Mouse (Mus musculus) adrenal gland, adult 18-20 months (tissue): ENCODE results near the gene Amigo3. TPM values are rescaled to one million over a fixed set of nuclear protein-coding genes. Genes with fewer than 3 reads are reported as not detected.

ENCODE experiments used
- DNase-seq, 2 experiments: peaks; one replicate each; pipeline ENCODE4 v3.0.0; 2021 to 2022; ENCODE audit warnings: low spot score in 2 of 2
- microRNA-seq, 2 experiments: library from miRNA; unstranded; fragments of <30 nt; microRNA quantifications; one replicate each; pipeline ENCODE4 v1.2.0; 2021; ENCODE audit warnings: borderline number of aligned reads in 2 of 2
- total RNA-seq, 2 experiments: library from RNA; stranded (reverse); gene quantifications; 1 replicate in 1 of 2; 2 replicates in 1 of 2; pipeline ENCODE4 v1.2.3; 2021

The Amigo3 gene
- total RNA-seq, 2 experiments from 2014 or later: 2.0 to 3.5 TPM

DNA sequence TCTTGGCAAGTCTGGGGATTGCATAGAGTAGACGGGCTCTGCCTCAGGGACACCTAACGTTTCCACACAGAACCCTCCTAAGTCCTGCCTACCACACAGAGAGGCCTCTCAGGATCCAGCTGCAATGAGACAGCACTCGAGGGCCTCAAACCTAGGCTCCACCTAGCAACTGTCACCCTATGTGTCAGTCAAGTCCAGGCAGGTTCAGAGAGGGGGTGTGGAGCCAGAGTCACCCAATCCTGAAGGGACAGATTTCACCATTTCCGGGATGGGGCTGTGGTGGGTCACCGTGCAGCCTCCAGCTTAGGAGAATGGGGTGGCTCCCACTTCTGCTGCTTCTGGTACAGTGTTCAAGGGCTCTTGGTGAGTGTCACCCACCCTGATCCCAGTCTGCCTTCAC is 27.2 kb downstream of the Amigo3 start, which contains the start of gene Mst1:
Gene Mst1 (plus strand): TSS at position 269 of the 400 bp plus-strand sequence.
- DNase-seq: no peak

DNA sequence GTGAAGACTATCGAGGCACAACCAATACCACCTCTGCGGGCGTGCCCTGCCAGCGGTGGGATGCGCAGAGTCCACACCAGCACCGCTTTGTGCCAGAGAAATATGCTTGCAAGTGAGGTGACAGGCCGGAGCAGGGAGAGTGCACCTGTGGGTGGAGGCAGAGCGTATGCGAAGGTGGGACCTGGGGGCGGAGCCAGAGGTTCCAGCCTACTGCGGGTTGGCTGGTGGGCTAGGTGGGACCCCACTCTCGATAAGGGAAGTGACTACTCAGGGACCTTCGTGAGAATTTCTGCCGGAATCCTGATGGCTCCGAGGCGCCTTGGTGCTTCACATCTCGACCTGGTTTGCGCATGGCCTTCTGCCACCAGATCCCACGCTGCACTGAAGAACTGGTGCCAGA is 29.6 kb downstream of the Amigo3 start:
- DNase-seq: no peak

DNA sequence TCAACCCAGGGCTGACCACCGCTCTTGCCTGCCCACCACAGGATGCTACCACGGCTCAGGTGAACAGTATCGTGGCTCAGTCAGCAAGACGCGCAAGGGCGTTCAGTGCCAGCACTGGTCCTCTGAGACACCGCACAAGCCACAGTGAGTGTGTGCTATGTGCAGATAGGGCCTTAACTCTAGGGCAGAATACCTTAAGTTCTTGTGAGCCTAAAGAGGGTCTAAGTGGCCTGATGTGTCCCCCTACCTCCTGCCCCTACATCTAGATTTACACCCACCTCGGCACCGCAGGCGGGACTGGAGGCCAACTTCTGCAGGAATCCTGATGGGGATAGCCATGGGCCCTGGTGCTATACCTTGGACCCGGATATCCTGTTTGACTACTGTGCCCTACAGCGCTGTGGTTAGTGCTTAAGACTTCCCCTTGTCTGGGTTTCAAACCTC is 30.1 kb downstream of the Amigo3 start, which contains the start of gene Rnf123:
Gene Rnf123 (minus strand): TSS at position 359 of the 444 bp plus-strand sequence.
- no peak for DNase-seq

DNA sequence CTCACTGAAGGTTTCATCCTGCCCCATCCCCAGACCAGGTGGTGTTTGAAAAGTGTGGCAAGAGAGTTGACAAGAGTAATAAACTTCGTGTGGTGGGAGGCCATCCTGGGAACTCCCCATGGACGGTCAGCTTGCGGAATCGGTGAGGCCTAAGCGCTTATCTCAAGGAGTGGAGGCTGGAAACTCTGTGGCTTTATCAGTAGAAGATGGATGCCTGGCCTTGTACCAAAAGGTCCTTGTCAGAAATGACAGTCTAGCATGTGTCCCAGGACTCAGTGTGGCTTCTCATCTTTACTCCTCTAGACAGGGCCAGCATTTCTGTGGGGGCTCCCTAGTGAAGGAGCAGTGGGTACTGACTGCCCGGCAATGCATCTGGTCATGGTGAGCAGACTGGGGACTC is 30.6 kb downstream of the Amigo3 start:
- no peak for DNase-seq

DNA sequence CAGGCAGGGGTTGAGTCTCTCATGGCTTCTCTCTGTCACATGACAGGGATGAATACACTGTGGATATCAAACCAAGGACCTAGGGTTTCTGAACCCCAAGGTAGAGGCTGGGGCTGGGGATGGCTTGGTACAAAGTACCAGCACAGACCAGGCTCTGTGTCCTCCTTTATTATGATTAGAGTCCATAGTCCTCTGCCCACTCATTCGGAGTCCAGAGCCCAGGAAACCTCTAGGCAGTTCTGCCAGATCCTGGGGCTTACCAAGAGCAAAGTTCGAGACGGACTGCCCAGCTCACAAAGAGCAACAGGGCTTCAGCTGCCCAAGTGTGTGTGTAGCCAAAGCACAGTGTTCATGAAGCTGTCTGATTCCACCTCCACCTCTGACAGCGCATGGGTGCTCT is 32.3 kb downstream of the Amigo3 start:
- no peak for DNase-seq

DNA sequence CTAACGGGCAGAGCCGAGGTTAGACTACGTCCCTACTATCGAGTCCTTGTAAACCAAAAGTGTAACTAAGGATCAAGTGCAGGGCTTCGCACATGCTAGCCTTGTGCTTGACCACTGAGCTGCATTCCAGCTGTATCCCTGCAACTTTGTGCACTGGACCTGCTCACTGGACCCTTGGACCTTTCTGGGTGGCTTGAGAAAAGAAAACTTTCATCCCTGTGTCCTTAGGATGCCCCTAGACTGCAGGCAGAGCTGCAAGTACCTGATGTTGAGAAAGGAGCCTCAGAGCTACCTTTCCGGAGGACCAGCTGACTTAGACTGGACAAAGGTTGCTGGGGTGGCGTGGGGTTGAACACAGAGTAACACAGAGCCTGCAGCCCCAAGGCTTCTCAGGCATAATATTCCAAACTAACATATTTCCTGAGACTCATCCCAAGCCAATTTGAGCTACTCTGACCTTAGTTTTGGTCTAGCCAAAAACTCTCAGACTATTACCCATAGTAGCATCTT is 37.7 kb downstream of the Amigo3 start:
- DNase-seq: no peak

DNA sequence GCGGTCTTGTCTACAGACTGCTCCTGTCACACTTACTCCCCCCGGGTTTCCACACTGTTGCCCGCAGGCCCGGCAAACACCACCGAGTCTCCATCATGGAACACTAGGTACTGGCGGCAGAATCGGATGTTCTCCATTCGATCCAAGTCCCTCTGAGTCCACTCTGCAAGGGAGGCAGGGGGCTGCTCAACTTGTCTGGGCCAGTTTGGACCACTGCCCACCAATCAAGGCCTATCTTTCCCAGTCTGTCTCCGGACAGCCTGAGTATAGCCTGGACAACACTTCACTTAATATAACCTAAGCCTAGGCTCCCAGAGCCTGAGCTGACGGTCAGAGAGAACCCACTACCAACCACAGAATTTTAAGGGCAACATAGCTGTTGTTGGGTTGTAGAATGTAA is 40.6 kb downstream of the Amigo3 start:
- DNase-seq: no peak

DNA sequence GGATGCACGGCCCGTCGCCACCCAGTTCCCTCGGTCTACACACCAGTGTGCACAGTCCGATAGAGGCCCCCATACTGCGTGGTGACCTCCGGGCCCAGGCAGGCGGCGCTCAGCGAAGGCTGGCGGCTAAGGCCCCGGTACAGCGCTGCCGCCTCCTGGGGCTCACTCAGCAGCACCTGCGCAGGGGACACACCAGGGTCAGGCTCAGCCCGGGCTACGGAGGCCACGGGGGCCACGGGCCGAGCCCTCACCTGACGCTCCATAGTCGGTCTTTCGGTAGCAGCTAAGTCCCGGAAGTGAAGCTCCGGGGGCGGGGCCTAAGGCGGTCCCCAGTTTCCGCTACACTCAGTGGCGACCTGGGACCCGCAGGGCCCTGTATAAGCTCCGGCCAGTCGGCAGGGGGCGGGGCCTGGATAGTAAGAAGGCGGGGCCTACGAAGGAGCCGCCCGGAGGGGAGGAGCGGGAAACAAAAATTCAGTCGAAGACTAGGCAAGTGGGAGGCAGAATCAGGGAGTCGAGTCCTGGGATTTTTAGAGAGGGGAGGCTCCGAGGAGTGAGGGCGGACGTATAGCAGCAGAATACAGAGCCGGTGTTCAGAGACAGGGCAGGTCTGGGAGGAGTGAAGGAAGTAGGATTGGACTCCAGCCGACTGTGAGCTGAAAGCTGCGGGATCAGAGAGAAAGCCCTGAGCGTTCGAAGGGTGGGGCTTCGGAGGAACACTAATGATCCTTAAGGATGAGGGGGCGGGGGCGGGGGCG is 41.4 kb downstream of the Amigo3 start, which contains the start of gene Apeh:
Gene Apeh (minus strand): TSS at position 423 of the 758 bp plus-strand sequence.
- peak; percentile 94 to 95 for DNase-seq

DNA sequence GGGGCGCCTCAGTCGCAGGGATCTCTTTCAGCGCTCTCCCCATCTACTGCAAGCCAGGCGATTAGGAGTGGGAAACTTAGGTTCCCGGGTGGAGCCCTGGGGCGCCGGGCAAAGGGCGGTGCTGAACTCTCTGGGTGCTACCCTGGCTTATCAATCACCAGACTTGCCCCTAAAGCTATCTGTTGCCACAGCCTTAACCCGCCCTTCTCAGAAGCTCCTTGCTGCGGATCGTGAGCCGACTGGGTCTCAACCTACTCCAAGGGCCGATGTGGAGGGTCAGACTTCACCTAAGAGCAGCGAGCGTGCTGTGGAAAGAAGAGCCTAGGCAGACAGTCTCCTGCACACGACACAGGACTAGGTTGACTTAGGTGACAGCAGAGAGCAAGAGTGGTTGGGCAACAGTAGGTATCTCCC is 42.0 kb downstream of the Amigo3 start:
- peak in 1 of 2 experiments; percentile 41 for DNase-seq

DNA sequence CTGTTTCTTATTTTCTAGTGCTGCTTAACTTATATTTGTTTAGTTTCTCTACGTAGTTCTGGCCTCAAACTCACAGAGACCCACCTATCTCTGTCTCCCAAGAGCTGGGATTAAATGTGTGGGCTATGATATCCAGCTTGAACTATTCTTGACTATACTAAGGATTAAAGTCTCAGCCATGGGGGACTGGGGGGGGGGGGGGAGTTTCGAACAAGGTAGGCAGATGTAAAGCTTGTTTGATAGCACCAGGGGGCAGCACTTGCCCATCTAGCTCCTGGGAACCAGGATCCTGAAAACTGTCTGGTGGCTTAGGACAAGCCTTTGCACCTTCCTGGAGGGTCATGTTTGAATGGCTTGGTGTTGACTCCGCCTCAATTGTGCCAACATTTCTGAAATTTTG is 42.6 kb downstream of the Amigo3 start:
- DNase-seq: peak; percentile 48 to 52

DNA sequence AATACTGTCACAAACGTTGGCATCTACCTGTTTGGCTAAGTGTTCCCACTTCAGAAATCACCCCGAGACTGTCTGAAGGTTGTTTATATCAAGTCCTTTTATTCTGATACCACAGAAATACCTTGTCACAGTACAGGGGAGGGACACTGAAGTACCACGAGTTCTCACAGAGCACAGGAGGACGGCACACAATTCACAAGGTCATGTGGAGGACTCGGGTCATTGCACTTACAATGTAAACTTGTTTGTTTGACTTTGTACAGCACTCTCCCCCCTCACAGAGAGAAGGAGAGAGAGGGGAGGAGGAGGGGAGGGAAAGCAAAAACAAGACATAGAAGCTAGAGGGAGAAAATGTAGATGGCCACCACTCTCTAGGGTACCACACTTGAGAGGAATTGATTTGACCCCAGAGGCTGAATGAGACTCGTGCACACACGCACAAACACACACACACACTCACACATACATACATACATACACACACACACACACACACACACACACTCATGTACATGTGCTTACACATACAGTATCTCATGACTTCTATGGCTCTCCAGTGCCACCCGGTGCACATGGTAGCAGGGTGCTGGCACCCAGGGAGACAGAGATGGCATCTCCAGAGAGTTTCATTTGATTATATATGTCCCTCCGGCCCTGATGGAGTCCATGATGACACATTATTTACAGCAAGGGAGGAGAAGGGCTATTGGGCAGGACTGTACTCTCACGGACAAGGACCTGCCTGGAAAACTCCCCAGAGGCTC is 43.2 kb downstream of the Amigo3 start:
- no peak for DNase-seq

DNA sequence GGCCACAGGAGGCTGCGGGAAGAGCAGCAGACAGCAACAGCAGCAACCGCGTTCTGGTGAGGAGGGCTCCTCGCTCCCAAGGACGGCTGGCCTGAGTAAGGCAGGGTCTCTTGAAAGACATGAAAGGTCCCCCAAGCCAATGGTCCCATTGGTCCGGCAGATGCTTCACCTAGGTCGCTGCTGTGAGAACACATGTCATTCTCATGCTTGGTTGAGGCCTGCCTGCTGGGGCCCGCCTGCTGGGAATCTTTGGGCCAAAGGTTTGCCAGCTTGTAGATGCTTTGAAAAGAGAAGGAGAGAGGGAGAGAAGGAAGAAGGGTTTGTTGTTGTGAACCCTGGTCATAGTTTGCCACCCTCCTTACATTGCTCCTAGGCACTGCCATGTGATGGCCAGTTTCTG is 46.7 kb downstream of the Amigo3 start:
- no peak for DNase-seq

DNA sequence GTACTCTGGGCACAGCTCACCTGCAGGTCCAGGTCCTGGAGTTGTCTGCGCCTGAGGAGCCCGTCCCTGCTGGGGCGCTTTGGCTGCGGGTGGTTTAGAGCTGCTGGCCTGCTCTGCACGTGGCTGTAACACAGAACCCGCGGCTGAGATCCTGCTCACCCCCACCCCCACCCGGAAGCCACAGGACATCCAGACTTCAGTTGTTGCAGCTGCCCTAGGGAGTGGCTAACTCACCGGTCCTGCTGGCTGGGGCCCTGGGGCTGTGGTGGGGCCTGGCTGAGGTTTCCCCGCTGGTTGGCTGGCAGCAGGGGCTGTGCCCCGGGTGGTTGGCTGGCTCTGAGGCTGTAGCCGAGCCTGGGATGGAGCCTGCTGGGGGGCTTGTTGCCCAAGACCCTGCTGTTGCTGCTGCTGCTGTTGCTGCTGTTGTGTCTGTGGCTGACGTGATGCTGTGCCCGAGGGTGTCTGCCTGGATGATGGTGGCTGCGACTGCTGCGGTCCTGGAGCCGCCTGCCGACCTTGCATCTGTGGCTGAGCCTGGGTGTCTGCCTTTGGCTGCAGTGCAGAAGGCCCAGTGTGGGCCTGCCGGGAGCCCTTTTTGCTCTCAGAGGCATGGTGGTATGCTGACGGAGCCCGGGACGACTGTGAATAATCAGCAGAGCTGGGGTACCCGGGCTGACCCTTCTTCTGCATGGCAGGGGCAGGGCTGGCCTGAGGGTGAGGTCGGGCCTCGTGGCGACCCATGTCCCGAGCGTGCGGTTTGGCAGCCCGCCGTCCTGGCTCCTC is 52.0 kb downstream of the Amigo3 start:
- DNase-seq: no peak

Small RNAs within 50 kb of the gene (microRNA-seq; reads per million reads assigned to microRNA genes)
- gene Gm47303 (0 reads per million in 2 experiments), gene Mir7088 (0 reads per million in 2 experiments)

Other genes with a start within 250 kb of the Amigo3 start
- 10 to 100 TPM; 48.3 to 52.8 TPM for gene Rbm6, start 179.9 kb upstream of the Amigo3 start, total RNA-seq
- 10 to 100 TPM; 18.8 to 21.5 TPM for gene Mon1a, start 165.0 kb upstream of the Amigo3 start, total RNA-seq
- gene Mst1r, start 146.3 kb upstream of the Amigo3 start, total RNA-seq: 10 to 100 TPM; 10.8 to 11.4 TPM
- not detected for gene Actl11, start 124.7 kb upstream of the Amigo3 start, total RNA-seq
- 1 to 10 TPM; 4.2 to 6.2 TPM for gene Camkv, start 117.5 kb upstream of the Amigo3 start, total RNA-seq
- gene Traip, start 103.0 kb upstream of the Amigo3 start, total RNA-seq: 1 to 10 TPM; 1.0 to 1.1 TPM
- gene Uba7, start 77.7 kb upstream of the Amigo3 start, total RNA-seq: 10 to 100 TPM; 14.2 to 22.1 TPM
- gene Gm20661, start 70.1 kb upstream of the Amigo3 start, total RNA-seq: under 1 TPM in 1 of 2 experiments, not detected in 1; 0.29 TPM
- gene Inka1, start 67.3 kb upstream of the Amigo3 start, total RNA-seq: 1 to 10 TPM; 4.3 to 6.4 TPM
- 1 to 10 TPM in 1 of 2 experiments, not detected in 1; 1.2 TPM for gene Cdhr4, start 60.7 kb upstream of the Amigo3 start, total RNA-seq
- gene Gm20662, start 56.8 kb upstream of the Amigo3 start, total RNA-seq: 1 to 10 TPM in 1 of 2 experiments, not detected in 1; 2.4 TPM
- 100 to 1,000 TPM; 112 to 126 TPM for gene Ip6k1, start 50.7 kb upstream of the Amigo3 start, total RNA-seq
- 10 to 100 TPM; 19.8 to 20.1 TPM for gene Gmppb, start 3.9 kb upstream of the Amigo3 start, total RNA-seq
- under 1 TPM in 1 of 2 experiments, not detected in 1; 0.23 TPM for gene Mst1, start 27.3 kb downstream of the Amigo3 start, total RNA-seq
- gene Rnf123, start 30.2 kb downstream of the Amigo3 start, total RNA-seq: 10 to 100 TPM; 54.0 to 63.2 TPM
- 10 to 100 TPM; 71.8 to 86.6 TPM for gene Apeh, start 41.4 kb downstream of the Amigo3 start, total RNA-seq
- gene Bsn, start 137.2 kb downstream of the Amigo3 start, total RNA-seq: 1 to 10 TPM; 1.8 to 3.1 TPM
- gene Dag1, start 210.8 kb downstream of the Amigo3 start, total RNA-seq: 100 to 1,000 TPM; 136 to 137 TPM
- 10 to 100 TPM; 19.0 to 29.2 TPM for gene Nicn1, start 237.3 kb downstream of the Amigo3 start, total RNA-seq
- 1 to 10 TPM; 4.2 to 5.8 TPM for gene Amt, start 243.7 kb downstream of the Amigo3 start, total RNA-seq